In the genomic region with DNA sequence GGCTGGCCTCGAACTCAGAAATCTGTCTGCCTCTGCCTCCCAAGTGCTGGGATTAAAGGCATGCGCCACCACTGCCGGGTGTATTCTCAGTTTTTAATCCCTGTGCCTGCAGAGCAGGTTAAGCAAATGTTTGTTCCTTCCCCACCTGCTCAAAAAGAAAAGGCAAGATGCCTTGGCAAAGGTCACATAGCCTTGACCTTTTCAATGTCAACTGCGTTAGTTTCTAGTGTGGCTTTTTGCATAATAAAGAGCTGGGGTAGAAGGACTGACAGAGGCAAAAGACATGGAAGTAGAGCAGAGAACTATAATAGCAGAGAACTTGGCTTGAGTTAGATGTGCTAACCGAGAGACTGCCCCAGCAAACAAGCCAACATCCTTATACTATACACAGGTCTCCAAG, we compare ENCODE assay signal across 33 mouse cellular contexts.
"Had no signal": no experiment of that assay in that cellular context is flagged by ENCODE, and none has a peak within 500 bp of the region (broad histone marks: within the 10 kb centered on the region; RNA-seq: fewer than 3 reads in every experiment).

No protein-coding gene starts in this region.

- DNase-seq: left cerebral cortex, postnatal 4 days; liver; liver, embryonic 13.5 days; liver, postnatal 0 days; lung, adult 18-20 months; lung, adult 2 months; lung, embryonic 14.5 days; lung, postnatal 10 days; lung, postnatal 14 days; lung, postnatal 36 days; lung, postnatal 4 days; midbrain, embryonic 14.5 days had no signal

- H3K27me3 ChIP-seq: limb, embryonic 12.5 days; limb, embryonic 13.5 days; limb, embryonic 15.5 days; liver, embryonic 13.5 days; liver, embryonic 15.5 days; lung, embryonic 15.5 days; megakaryocyte, embryonic 14.5 days; midbrain, embryonic 12.5 days; midbrain, embryonic 13.5 days; midbrain, embryonic 15.5 days; neural tube, embryonic 12.5 days; neural tube, embryonic 13.5 days had no signal

- ATAC-seq: liver, embryonic 12.5 days; liver, postnatal 0 days; lung, postnatal 0 days; midbrain, embryonic 13.5 days; midbrain, embryonic 15.5 days; midbrain, embryonic 16.5 days had no signal

- H3K9ac ChIP-seq: limb, embryonic 12.5 days; limb, embryonic 13.5 days; limb, embryonic 15.5 days; liver, embryonic 12.5 days; liver, embryonic 13.5 days; liver, embryonic 14.5 days; liver, embryonic 15.5 days; liver, postnatal 0 days; lung, embryonic 14.5 days; lung, embryonic 15.5 days; midbrain, embryonic 12.5 days; midbrain, embryonic 13.5 days; midbrain, embryonic 15.5 days; neural tube, embryonic 12.5 days; neural tube, embryonic 13.5 days had no signal

- H3K27ac ChIP-seq: limb, embryonic 10.5 days; limb, embryonic 12.5 days; limb, embryonic 13.5 days; limb, embryonic 15.5 days; liver, embryonic 12.5 days; liver, embryonic 13.5 days; liver, embryonic 14.5 days; liver, embryonic 15.5 days; lung, embryonic 15.5 days; macrophage; midbrain, embryonic 10.5 days; midbrain, embryonic 12.5 days; midbrain, embryonic 13.5 days; midbrain, embryonic 15.5 days; neural tube, embryonic 12.5 days; neural tube, embryonic 13.5 days had no signal

- H3K4me2 ChIP-seq: limb, embryonic 12.5 days; limb, embryonic 13.5 days; limb, embryonic 15.5 days; liver, embryonic 11.5 days; liver, embryonic 12.5 days; liver, embryonic 13.5 days; liver, embryonic 15.5 days; lung, embryonic 14.5 days; lung, embryonic 15.5 days; midbrain, embryonic 11.5 days; midbrain, embryonic 12.5 days; midbrain, embryonic 13.5 days; midbrain, embryonic 15.5 days; neural tube, embryonic 12.5 days; neural tube, embryonic 13.5 days had no signal

- H3K9me3 ChIP-seq: limb, embryonic 10.5 days; limb, embryonic 12.5 days; limb, embryonic 13.5 days; limb, embryonic 15.5 days; liver, embryonic 12.5 days; liver, embryonic 13.5 days; liver, embryonic 15.5 days; lung, embryonic 15.5 days; megakaryocyte, embryonic 14.5 days; midbrain, embryonic 10.5 days; midbrain, embryonic 12.5 days; midbrain, embryonic 13.5 days; midbrain, embryonic 15.5 days; neural tube, embryonic 12.5 days; neural tube, embryonic 13.5 days had no signal

- H3K4me3 ChIP-seq: limb, embryonic 10.5 days; limb, embryonic 12.5 days; limb, embryonic 13.5 days; limb, embryonic 15.5 days; liver, embryonic 12.5 days; liver, embryonic 13.5 days; liver, embryonic 15.5 days; lung, embryonic 15.5 days; megakaryocyte, embryonic 14.5 days; midbrain, embryonic 10.5 days; midbrain, embryonic 12.5 days; midbrain, embryonic 13.5 days; midbrain, embryonic 15.5 days; myocyte; neural tube, embryonic 12.5 days; neural tube, embryonic 13.5 days had no signal

- H3K36me3 ChIP-seq: limb, embryonic 15.5 days; lung, embryonic 15.5 days had no signal
